Mouse (Mus musculus): Measurements from ENCODE around the gene Vmn2r68. TPM values are rescaled to one million over a fixed set of nuclear protein-coding genes. Genes with fewer than 3 reads are reported as not detected.

The Vmn2r68 gene
- total RNA-seq (2023), result not detected in 2 replicates

GRCm38 (mm10) chr7:85237683-85238082 is at the start of gene Vmn2r68:
Gene Vmn2r68, minus strand, starts transcription at chr7:85237783.

Other genes starting within 250 kb of the Vmn2r68 start
- not detected in 2 replicates for gene Vmn2r66, start 225.5 kb downstream of the Vmn2r68 start, total RNA-seq (2023)
- gene Vmn2r67, start 81.8 kb downstream of the Vmn2r68 start, total RNA-seq (2023), result not detected in 2 replicates
- not detected in 2 replicates for gene Vmn2r69, start 178.1 kb upstream of the Vmn2r68 start, total RNA-seq (2023)

Measured in neutrophil, adult 65 days (primary cell).